Mouse (Mus musculus): ENCODE results near the gene Srcin1.
A peak's percentile ranks its signal among the peaks of the same experiment; 100 is the strongest.

Gene Srcin1

DNA sequence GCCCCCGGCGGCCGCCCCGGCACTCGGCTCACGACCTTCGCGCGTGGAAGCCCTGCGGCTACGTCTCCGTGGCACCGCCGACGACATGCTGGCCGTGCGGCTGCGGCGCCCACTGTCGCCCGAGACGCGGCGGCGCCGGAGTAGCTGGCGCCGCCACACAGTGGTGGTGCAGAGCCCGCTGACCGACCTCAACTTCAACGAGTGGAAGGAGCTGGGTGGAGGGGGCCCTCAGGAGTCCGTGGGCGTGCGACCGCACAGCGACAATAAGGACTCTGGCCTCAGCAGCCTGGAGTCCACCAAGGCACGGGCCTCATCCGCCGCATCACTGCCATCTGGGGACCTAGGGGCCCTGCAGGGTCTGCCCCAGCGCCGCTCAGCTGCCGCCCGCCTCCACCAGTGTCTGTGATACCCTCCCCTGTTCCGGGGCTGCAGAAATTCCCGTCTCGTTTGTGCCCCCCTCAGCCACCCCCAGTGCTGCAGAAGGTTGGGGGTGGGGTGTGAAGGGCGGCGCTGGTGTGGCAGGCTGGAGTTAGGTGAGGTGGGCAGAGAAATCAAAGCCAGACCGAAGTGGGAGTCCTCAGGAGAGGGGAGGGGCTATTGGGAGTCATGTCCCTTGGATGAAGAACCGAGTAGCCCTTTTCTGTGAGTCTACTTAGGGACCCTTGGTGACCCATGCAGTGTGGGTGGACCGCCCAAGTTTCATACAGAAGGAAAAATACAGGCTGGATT is 75.1 kb downstream of the Srcin1 start:
- no peak for DNase-seq

DNA sequence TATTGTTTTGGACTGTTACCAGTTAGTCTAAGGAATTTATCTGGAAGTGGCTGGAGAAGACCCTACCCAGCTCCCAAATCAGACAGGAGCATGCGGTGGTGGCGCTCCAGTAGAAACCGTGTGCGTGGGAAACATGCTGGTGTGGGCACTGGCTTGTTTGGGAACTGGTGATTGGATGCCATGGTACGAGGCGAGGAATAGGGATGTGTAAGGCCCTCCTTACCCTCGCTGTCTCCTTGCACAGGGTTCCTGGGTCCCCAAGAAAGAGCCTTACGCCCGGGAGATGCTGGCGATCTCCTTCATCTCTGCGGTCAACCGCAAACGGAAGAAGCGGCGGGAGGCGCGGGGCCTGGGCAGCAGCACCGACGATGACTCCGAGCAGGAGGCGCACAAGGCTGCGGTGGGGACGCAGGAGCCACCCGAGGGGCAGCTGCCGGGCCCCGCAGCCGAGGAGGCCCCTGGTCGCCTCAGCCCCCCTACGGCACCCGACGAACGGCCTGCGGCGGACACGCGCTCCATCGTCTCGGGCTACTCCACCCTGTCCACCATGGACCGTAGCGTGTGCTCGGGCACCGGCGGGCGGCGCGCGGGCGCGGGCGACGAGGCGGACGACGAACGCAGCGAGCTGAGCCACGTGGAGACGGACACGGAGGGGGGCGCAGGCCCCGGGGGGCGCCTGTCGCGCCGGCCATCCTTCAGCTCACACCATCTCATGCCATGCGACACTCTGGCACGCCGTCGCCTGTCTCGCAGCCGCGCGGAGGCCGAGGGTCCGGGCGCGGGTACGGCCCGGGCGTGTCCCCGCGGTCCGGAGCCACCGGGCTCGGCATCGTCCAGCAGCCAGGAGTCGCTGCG is 75.9 kb downstream of the Srcin1 start, which contains the start of gene 4933428G20Rik:
4933428G20Rik (minus strand) TSS at position 476 of the 855 bp plus-strand sequence.
- DNase-seq = no peak

DNA sequence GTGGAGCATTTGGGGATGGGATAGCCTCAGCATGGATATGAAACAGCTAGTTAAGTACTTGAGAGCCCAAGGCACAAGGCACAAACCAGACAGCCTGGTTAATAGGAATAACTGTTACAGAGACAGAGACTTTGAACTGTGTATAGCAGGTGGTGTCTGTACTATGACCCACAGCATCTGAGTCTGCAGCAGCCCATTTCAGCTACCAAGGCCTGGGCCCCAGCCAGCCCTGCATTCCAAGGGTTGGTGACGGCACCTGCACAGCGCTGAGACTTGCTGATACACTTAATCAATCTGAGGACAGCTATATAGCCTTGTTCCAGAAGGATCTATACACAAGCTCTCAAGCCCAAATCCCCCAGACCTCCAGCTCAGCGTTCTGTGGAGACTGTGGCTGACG is 78.4 kb downstream of the Srcin1 start:
- no peak for DNase-seq

DNA sequence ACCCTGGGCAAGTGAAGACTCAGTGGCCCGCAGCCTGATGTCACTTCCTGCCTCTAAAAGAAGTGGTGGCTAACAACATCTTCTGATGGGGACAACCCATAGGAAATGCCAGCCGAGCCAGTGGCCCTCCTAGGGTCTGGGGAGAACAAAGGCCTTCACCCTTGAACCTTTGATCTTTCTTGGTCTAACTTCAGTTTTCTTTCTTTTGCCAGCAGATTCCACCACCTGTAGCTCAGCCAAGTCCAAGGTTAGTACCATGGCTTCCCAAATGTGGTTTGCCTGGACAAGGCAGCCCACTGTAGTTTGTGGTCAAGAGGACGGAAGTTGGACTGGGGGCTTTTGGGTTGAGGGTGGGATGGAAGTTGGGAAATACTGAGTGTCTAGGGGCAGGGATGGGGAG is 83.2 kb downstream of the Srcin1 start:
- no peak for DNase-seq

DNA sequence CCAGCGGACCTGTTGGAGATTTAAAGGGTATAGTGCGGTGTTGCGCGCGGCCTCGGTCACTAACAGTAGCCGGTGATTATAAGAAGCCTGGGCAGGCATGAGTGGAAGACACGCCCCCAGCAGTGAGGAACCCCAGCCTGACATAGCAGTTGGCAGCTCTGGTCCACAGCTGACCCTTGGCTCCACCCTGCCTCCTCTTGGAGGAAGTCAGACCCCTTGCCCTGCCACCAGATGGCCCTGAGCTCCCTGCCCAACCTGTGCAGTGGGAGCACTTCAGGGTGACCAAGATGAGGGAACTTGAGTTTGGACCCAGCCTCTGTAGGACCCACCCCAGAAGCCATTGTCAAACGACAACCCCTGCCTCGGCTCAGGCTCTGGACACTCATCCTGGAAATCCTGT is 84.3 kb downstream of the Srcin1 start:
- DNase-seq = no peak

DNA sequence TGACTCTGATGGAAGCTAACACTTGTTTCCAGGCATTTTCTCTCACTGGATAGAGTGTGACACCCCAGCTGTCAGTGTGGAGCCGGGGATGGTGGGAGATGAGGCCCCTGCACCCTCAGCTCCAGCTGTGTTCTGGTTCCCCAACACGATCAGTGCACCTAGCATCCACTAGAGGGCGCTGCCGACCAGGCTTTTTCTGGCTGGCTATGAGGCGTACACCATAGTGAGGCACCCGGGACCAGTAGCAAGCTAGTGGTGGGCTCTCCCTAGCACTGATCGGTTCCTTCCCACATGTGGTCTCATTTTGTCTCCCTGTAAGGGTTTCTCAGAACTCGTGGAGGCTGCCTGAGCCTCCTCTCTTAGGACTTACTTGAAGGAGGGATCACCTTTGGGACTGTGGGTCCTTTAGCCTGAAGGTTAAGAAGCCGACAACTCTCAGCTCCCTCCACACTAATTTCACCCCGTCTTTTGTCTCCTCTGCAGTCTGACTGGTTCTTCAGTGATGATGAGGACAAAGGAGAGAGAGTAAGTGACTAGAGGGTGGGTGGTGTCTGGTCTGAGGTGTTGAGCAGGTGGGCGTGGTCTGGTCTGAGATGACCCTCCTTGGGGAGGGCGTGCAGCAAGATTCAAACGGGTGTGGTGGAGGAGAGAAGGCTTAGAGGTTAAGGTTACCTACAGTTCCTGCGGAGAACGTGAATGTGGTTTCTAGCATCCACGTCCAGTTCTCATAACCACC is 86.2 kb downstream of the Srcin1 start:
- peak; percentile 74 to 85 for DNase-seq

DNA sequence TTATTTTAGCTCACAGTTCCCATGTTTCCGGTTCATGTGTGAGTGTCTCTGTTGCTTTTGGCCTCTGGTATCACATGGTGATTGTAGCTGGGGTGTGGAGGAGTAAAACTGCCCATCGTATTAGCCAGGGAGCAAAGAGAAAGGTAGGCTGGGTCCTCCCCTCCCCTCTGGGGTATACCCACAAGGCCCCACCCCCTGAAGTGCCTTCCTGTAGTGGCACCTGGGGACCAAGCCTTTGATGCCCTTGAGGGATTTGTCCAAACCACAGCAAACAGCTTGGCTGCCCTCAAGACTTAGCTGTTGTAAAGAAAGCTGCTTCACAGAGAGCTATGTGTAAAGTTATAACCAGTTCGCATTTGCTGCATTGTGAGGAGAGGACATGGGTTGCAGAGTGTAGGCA is 88.3 kb downstream of the Srcin1 start:
- DNase-seq = no peak

DNA sequence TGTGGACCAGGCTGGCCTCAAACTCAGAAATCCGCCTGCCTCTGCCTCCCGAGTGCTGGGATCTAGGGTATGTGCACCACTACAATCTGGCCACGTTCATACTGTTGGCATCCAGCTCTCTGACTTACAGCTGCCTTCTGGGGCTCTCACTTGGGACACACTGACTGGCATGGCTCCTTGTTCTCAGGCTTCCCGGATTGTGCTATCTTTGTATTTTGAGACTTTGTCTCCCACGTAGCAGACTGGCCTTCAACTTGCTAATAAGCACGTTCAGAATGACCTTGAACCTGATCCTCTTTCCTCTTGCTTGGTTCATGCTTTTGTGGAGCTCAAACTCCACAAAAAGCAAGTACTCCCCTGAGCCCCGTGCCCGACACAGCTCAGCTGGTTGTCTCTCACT is 90.3 kb downstream of the Srcin1 start:
- DNase-seq = no peak

DNA sequence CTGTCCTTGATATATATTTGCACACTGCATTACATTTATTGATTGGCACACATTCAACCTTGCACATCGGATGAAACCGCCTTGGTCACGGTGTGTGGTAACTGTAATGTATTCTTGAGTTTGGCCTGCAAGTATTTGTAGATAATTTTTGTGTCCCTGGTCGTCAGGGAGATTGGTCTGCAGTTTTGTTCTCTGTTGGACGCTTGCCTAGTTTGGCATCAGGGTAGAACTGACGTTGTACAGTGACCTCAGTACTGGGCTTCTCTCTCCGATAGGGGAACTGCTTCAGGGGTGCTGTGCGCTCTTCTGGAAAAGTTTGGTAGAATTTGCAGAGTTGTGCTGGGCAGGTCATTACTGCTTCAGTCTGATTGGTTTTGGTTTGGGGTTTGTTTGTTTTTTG is 96.2 kb downstream of the Srcin1 start:
- no peak for DNase-seq

DNA sequence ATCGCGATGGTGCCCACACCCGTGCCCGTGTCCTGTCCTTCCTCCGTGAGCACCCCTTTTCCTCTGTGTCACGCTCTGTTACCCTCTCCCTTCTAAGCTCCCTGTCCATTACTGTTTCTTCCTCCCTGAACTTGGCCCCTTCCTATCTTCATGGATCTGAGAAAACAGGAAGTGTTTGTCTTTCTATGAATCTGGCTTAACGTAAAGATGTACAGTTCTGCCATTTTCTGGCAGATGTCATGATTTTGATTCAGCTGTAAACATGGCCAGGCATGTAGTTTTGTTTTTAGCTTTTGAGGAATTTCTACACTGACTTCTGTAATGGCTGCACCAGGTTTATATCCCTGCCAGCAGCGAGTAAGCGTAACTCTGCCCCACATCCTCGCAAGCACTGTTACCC is 96.9 kb downstream of the Srcin1 start:
- DNase-seq = no peak

DNA sequence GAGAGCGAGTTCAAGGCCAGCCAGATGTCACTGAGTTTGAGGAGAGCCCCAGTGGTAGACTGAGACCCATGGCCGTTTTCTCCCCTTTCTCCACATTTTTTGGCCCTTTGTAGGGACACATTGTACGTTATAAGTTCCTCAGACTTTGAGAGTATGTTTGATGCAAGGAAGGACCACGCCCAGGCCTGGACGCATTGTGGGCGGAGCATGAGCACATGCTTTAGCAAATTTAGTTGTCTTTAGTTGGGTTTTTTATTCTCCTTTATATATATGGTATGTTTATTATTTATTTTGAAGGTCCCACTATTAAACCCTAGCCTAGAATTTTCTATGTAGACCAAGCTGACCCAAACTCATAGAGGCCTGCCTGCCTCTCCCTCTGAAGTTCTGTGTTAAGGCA is 97.6 kb downstream of the Srcin1 start:
- no peak for DNase-seq

DNA sequence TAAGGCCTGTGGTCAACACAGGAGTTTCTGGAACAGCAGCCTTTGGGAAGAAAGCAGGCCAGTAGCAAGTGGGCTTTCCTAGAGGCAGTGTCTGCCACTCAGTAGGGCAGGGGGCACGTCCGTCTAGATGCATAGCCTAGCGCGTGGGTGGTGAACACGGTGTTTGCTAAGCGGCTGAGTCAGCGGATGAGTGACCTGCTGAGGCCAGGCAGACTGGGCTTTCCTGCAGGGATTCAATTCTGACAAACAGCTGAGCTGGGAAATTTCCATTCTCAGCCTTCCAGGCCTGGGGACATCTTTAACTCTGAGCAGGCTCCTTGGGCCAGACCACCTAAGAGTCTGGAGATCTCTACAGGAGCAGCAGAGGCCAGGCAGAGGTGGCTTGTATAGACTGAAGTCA is 98.6 kb downstream of the Srcin1 start:
- peak; percentile 74 to 78 for DNase-seq

DNA sequence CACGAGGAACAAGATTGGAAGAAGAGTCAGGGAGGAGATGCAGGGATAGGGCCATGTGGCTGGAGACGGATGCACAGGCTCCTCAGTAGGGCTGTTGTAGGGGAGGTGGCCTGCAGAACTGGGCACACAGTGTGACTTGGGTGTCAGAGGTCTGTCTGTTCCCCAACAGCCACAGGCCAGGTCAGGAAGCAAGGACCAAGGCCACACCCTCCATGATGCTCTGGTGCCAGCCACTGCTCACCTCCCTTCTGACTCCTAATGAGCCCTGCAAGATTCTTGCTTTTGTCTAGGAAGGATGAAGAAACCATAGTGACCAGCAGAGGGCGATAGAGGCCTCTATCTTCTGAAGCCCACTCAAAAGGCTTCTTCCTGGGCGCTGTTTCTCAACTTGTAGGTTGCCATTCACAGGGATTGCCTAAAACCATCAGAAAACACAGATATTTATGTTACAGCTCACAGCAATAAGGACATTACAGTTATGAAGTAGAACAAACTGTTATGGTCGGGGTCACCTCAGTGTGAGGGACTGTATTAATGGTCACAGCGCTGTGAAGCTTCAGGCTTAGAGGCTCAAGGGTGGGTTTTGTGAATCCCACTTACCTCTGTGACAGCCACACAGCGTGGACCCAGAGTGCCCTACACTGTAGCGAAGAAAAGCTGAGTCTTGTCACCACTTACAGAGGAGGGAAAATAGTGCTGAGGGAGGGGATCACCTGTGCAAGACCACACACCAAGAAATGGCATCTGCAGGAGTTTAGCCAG is 99.5 kb downstream of the Srcin1 start:
- DNase-seq = peak; percentile 76 to 83

DNA sequence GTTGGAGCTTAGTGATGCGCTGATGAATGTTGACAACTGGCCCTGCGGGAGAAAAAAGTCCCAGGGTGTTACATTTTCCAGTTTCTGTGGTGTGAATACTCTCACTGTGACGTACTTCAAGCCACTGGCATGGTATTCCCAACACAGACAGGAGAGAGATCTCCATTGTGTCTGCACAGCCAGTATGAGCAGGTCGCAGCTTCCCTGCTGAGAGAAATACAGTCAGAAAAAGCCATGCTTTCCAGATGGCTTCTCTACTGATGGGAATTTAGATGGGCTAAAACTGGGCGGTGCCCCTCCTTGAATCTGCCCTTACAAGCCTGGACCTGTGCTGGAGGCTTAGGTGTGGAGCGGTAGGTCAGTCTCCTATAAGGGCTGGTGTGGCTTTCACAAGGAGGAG is 104.7 kb downstream of the Srcin1 start:
- no peak for DNase-seq

DNA sequence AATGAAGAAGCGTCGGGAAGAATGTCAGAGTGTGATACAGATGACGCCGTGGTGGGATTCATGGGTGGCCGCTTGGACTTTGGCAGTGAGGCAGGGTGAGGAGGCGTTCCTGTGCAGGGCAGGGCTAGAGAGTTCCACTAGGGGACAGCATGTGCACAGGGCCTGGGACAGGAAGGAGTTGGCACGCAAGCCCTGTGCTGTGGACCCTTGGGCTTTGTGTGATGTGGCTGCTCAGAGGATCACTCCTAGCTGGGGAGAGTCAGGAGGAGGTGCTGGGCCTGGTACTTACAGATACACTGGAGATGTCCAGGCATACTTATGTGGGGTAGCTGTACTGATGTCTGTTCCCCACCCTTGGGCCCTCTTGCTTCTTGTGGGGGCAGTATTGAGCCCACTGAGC is 106.2 kb downstream of the Srcin1 start:
- DNase-seq = no peak

DNA sequence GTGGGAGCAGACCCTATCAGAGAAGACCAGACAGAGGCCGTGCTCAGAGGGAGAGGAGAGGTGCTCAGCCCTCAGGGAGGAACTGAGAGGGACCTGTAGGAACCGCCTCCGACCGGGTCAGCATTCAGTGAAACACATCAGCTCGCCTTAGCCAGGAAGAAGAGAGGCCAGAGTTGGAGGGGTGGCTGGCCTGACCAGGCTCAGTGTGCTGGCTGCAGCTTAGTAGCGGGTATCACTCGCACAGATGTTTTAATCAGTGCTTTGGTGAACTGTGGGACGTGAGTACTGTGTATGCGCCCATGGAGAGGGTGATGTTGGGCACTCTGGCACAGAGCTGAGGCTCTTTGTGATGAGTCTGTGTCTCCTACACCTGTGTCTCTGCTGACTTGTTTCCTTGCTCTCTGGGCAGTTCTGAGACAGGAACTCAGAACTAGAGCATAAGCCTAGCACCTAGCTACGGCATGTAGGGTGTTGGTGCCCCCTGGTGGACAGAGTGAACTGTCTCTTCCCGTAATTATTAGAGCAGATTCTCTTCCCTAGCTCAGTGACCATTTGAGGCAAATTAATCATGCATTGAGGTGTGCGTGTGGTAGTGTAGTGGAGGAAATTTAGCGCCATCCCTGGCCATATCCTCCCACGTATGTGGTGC is 107.2 kb downstream of the Srcin1 start:
- peak; percentile 89 to 94 for DNase-seq

DNA sequence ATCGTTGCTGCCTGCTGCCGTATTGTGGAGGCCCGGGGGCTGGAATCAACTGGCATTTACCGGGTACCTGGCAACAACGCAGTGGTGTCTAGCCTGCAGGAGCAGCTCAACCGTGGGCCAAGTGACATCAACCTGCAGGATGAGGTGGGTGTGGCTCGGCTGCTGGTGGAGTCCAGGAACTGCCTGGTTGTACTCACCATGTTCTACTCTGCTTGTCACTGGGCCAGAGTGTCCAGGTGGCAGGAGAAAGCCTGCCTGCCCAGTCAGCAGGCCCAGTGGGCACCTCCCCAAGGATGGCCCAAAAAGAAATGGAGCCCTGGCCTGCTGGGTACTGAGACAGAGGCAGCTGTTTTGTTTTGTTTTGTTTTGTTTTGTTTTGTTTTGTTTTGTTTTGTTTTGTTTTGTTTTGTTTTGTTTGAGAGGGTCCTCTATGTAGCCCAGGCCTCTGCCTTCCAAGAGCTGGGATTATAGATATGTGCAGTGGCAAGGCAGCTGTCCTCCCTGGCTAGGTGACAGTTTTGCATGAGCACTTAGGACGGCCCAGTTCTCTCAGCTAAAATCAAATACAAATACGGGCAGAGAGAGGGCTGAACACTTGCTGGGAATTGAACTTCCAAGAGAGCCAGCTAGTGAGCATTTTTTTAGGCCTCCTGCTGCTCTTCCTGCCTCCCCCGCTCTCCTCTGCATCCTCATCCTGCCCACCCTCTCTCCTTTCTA is 109.4 kb downstream of the Srcin1 start:
- peak; percentile 94 to 97 for DNase-seq

DNA sequence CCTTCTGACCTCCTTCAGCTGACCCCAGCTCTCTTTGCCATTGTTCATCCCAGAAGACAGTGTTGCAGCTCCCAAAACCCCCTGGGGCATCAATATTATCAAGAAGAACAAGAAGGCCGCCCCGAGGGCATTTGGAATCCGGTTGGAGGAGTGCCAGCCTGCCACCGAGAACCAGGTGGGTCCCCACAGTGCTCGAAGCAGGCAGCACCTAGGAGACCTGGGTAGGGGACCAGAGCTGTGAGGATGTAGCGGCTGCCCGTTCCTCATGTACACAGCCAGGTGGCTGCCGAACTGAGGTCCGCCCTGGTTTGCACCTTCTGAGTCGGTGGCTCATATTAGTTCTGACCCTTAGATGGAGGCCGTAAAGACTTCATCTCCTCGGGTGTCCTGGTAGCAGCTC is 110.0 kb downstream of the Srcin1 start:
- peak; percentile 33 to 59 for DNase-seq

DNA sequence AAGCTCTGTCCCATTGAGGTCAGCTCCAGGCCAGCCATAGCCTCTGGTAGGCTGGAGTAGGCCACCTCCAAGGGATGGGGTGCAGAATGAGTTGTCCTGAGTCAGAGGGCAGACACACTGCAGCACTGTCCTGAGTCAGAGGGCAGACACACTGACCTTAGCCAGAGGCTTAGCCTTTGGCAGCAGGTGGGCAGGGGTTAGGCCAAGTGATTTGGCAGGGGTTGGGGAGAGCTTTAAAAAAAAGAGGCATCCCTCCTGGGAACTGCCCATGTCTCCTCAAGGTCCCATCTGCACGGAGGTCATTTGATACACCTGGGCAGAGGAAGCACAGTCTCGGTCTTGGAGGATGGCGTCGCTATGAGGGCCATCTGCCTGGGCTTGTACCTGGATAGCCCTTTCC is 112.0 kb downstream of the Srcin1 start:
- no peak for DNase-seq

DNA sequence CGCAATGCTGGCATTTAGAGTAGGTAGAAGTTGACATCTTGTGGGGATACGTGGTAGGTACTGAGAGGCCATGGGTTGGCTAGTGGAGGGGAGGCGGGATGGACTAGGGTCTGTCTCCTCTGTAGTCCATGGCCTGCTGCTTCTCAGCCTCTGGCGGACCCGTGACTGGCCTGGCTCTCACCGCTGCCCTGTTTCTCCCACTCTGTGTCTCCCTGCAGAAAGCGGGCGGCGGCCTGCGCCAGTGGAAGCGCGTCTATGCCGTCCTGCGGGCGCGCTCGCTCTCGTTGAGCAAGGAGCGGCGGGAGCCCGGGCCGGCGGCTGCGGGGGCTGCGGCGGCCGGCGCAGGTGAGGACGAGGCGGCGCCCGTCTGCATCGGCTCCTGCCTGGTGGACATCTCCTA is 112.8 kb downstream of the Srcin1 start:
- no peak for DNase-seq

DNA sequence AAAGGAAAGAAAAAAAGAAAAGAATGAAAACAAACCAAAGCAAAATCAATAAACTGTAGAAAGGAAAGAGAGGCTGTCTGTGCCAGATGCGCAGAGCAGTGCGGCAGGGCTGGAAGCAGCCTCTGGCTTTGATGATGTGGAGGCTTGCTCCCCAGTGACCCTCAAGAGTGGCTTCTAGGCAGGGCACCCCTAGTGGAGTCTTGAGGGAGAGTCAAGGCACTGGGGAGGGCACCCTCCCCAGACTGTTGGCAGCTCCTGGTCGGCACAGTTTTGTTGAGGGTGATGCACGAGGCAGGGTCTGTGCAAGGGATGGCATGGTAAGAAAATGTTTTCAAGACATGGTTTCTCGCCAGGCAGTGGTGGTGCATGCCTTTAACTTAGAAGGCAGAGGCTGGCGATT is 113.4 kb downstream of the Srcin1 start:
- DNase-seq = no peak
